Mouse (Mus musculus): ENCODE results near the gene Per3.

Gene Per3

GRCm38 (mm10) chr4:150957106-150957458 is 87.4 kb downstream of the Per3 start:
- DNase-seq (ENCODE audit: low read depth), result no peak

GRCm38 (mm10) chr4:150956369-150957105 is 87.9 kb downstream of the Per3 start:
- DNase-seq (ENCODE audit: low read depth), result no peak

Measured in c-Kit-positive CD71-positive TER-119-negative erythroid progenitor cells, embryonic 14.5 days (primary cell).